Mouse (Mus musculus): ENCODE data around the gene Efcab14. TPM values are rescaled to one million over a fixed set of nuclear protein-coding genes. Genes with fewer than 3 reads are reported as not detected.

Gene Efcab14
- total RNA-seq, 2 experiments from 2014 or later = 44.1 to 45.9 TPM

DNA sequence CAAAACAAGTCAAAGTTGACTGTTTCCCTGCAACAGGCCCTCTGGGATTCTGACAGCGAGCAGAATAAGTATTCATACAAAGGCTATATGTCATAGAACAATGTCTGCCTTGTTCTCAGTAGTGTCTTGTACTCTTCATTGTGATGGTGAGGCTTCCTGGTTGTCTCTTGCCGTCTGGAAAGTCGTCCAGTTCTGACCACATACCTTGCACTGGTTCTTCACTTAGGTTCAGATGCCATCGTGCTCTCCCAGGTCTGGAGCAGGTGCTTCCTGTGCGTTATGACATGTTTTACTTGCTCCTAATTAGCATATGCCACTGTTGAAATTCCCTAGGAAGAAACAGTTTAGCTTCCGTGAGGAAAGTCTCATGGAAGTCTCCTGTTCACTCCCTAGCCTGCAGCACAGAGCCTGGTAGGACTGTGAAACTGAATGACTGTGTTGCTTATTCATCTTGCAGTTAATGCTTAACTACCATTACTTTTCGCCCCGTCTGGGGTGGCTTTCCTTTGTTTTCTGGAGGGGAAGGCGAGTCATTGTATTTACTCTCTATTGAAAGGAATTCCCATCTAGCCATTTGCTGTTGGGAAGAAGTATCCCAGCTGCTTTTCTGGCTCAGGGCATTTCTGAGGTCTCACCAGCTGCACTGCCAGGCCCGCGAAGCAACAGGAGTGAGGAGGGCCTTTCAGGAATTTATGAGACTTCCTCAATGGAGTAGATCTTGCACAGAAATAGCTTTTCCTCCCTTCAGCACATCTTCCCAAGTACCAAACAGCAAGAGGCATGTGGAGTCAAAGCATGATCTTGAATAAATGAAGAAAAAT is 30.3 kb downstream of the Efcab14 start:
- no peak for DNase-seq (ENCODE audit: low spot score in 2 of 2)
- intact Hi-C loops (cut with DNase I) = no loop called here

- no peak for DNase-seq (ENCODE audit: low spot score in 2 of 2)
- intact Hi-C loops (cut with DNase I) = no loop called here
Observed at GRCm38 (mm10) chr4:115775056-115775455, 37.5 kb downstream of the Efcab14 start.

GRCm38 (mm10) chr4:115777627-115778026 is 40.1 kb downstream of the Efcab14 start:
- intact Hi-C loops (cut with DNase I) = no loop called here
- DNase-seq (ENCODE audit: low spot score in 2 of 2) = no peak

- intact Hi-C loops (cut with DNase I) = no loop called here
Observed at GRCm38 (mm10) chr4:115780269-115780668, 42.7 kb downstream of the Efcab14 start.

DNA sequence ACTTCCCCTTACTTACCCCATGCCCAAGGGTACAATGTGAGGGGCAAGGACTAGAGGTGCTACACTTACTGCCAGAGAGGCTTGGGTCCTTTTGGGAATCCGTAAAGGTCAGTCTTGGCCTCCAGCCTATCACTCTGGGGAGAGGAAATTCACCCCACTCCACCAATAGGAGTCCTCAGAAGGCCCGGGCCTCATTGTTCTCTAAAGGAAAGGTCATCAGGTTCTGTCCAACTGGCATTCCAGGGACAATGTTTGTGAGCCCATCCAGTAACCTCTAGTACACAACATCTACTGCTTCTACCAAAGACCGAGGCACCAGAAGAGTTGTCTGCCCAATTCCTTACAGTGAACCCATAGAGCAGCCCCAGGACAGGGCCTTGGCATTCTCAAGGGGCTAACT is 43.4 kb downstream of the Efcab14 start, which contains the start of gene Tex38:
Tex38 (minus strand) TSS at position 101 of the 400 bp plus-strand sequence.
- DNase-seq (ENCODE audit: low spot score in 2 of 2) = no peak
- intact Hi-C loops (cut with DNase I) = no loop called here

More at GRCm38 (mm10) chr4:115780269-115780668, 42.7 kb downstream of the Efcab14 start:
- DNase-seq (ENCODE audit: low spot score in 2 of 2) = peak; percentile 14 to 52

- no peak for DNase-seq (ENCODE audit: low spot score in 2 of 2)
- intact Hi-C loops (cut with DNase I) = no loop called here
Observed at GRCm38 (mm10) chr4:115782026-115782805, 44.7 kb downstream of the Efcab14 start.

DNA sequence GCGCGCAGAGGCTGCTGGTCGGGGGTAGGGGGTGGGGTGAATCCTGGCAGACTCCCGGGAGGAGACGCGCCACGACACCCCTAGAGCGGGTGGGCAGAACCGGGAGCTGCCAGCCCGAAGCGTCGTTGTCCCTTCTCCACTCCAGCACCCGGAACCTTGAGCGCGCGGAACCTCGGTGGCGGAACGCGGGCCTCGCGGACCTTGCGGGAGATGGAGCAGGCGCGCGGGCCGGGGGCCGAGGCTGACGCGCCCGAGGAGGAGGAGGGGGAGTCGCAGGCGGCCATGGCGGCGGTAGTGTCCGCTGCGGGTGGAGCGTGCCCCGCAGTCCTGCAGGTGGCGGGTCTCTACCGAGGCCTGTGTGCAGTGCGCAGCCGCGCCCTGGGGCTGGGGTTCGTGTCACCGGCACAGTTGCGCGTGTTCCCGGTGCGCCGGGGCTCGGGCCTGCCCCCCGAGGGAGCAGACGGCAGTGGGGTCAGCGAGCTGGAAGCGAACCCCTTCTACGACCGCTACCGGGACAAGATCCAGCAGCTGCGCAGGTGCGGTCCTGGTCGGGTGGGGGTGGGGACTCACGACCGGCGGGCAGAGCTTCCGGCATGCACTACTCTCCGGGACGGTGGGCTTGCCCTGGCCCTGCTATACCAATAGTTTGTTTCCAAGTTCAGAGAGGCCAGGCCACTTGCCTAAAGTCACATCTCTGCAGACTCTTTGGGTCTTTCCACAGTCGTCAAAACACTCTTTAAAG is 47.4 kb downstream of the Efcab14 start, which contains the start of gene Atpaf1:
Atpaf1 (plus strand) TSS at position 44 of the 742 bp plus-strand sequence.
- intact Hi-C loops (cut with DNase I) = no loop called here

DNA sequence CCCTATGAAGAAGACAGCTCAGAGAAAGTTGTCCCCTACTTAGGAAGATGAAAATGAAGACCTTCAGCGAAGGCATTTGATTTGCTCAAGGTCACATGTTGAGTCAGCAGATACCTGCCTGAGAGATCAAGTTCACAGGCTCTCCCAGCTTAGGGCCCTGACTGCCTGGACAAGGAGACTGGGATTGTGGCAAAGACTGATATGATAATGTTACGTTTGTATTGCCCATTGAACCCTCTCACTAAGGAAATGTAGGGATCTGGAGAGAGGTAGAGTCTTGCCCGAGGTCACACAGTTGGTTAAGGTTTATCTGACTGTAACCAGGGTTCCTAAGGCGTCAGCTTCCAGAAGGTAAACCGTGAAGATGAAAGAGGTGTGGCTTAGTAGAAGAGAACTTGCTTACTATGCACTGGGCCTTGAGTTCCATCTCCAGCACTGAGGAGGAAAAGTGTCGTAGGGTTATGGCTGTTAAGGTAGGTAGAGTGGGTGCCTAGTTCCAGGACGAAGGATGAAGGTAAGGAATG is 48.0 kb downstream of the Efcab14 start:
- intact Hi-C loops (cut with DNase I) = no loop called here
- no peak for DNase-seq (ENCODE audit: low spot score in 2 of 2)

More for the DNA sequence above, 47.4 kb downstream of the Efcab14 start, which contains the start of gene Atpaf1:
- DNase-seq (ENCODE audit: low spot score in 2 of 2) = peak; percentile 69 to 83

- intact Hi-C loops (cut with DNase I) = no loop called here
- DNase-seq (ENCODE audit: low spot score in 2 of 2) = peak; percentile 18 to 28
Observed at GRCm38 (mm10) chr4:115790864-115791263, 53.3 kb downstream of the Efcab14 start.

DNA sequence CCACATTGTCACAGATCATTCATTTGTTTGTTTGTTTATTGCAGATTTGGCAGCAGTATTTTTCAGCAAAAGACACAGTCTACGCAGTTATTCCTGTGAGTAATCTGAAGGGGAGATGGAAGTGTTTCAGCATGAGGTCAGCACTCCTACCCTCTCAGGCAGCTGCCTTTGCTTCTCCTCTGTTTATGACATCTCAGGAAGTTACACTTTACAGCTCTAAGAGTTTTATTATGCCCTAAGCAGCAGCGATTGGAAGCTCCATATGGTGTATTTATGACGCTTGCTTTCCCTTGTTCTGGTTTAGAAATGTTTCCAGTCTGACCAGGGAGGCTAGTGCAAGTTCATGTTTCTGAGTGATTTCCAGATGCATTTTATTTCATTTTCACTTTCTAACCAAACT is 57.8 kb downstream of the Efcab14 start:
- intact Hi-C loops (cut with DNase I) = no loop called here

DNA sequence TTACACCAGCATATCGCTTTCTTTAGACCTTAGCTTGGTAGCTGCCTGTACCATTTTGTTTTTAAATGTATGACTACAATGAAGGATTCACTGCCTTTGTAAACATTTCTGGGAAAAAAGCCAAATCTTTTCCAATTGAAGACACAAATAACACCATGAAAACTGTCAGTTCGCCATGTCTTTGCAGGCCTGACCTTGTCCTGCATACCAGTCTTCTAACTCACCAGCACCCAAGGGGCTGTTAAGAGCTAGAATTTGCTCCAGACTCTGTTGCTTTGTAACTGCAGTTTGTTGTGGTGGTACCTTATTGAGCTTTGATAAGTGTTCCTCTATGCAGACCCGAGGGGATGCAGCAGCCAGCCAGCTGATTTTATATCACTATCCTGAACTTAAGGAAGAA is 62.4 kb downstream of the Efcab14 start:
- DNase-seq (ENCODE audit: low spot score in 2 of 2) = no peak
- intact Hi-C loops (cut with DNase I) = no loop called here

More for the DNA sequence above, 57.8 kb downstream of the Efcab14 start:
- no peak for DNase-seq (ENCODE audit: low spot score in 2 of 2)

DNA sequence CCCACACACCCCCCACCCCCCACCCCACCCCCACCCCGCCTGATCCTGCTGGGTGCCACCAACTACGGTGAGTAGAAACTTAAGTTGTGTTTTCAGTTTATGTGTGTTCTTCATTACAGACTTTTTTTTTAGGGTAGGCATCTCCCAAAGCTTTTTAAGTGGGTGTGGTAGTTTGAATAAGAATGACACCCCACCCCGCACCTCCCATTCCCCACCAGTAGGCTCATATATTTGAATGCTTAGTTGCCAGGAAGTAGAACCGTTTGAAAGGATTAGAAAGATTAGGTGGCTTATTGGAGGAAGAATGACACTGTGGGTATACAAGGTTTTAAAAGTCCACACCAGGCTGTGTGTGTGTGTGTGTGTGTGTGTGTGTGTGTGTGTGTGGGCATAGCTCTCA is 74.8 kb downstream of the Efcab14 start:
- intact Hi-C loops (cut with DNase I) = no loop called here
- no peak for DNase-seq (ENCODE audit: low spot score in 2 of 2)

DNA sequence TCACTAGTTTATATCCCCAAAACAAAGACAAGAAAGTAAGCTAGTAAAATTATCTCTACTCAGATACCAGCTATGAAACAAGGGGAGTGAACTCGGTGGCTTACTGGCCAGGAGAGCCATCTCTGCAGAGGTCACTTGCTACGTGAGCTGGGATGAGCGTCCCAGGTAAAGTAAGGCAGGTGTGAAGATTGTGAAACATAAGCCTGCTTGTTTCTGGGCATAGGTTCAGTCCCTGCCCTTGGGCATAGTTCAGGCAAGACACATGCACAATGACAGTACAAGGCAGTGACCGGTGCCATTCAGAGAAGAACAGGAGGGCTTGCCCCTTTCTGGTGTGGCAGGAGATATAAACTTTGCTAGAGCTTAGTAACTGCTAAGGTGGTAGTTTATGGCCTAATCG is 78.1 kb downstream of the Efcab14 start:
- no peak for DNase-seq (ENCODE audit: low spot score in 2 of 2)
- intact Hi-C loops (cut with DNase I) = no loop called here

DNA sequence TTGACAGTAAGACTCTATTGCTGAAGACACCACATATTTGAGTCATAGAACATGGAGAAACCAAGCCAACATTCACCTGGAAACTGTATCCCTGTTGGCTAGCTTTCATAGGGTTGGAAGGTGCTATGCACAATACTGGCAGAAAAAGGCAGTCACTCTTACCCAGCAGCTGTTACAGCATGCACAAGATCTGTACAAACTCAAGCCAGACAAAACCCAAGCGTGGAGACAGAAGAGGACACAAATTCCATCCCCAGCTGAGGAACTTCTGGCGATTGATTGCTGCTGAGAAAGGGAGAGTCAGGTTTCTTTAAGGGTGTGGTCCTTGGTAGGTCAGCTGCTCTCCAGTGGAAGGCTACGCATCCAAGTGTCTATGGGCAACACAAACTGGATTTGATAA is 82.7 kb downstream of the Efcab14 start:
- intact Hi-C loops (cut with DNase I) = no loop called here
- DNase-seq (ENCODE audit: low spot score in 2 of 2) = no peak

DNA sequence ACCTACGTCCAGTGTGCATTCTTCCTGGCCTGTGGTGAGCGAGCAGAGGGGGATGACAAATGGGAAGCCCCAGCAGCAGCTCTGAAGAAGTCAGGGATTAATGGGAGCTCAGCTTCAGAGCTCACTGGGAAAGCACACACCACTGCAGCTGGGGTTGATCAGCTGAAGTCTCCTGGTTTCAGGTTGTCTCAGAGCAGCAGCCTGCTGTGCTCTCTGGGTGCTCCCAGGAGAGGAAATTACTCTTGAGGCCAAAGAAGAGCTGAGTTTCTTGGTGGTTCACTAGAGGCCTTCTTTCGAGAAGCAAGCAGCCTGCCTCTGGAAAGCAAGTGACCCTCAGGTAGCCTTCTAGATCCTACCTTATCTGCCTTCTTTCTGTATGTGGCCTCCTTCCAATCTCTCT is 83.4 kb downstream of the Efcab14 start:
- DNase-seq (ENCODE audit: low spot score in 2 of 2) = no peak
- intact Hi-C loops (cut with DNase I) = no loop called here

DNA sequence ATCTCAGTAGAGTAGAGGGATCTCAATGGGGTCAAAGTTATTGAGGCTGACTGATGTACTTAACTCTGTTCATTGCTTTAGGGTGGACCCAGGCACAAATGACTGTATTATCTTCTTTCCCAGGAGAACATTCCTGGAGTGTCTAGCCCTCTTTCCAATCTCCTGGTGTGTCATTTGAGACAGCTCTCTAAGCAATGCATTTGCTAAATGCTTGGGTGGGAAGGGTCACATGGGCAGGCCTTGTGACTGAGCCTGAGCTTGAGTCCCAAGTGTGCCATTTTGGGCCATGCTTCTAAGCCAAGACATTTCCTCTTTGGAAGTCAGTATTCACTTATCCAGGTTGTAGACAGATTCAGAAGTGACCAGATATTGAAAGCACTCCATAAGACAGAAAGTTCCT is 83.9 kb downstream of the Efcab14 start:
- no peak for DNase-seq (ENCODE audit: low spot score in 2 of 2)

DNA sequence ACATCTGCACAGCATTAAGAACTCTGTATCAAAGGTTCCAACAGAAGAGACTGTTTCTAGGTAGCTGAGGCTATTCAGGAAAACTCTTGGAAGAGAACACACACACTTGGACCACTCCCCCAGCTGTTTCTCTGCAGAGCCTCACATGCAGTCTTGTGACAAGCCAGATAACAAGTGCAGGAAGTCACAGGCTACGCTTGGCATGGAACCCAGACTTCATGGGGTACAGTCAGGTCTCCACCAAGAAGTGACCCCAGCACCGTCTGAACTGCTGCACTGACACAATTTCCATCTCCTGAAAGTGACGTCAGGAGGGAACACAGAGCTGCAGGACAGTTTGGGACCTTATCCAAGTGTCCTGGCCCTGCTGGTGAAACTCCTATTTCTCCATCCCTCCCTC is 84.4 kb downstream of the Efcab14 start:
- DNase-seq (ENCODE audit: low spot score in 2 of 2) = no peak
- intact Hi-C loops (cut with DNase I) = no loop called here

More for the DNA sequence above, 83.9 kb downstream of the Efcab14 start:
- intact Hi-C loops (cut with DNase I) = no loop called here

DNA sequence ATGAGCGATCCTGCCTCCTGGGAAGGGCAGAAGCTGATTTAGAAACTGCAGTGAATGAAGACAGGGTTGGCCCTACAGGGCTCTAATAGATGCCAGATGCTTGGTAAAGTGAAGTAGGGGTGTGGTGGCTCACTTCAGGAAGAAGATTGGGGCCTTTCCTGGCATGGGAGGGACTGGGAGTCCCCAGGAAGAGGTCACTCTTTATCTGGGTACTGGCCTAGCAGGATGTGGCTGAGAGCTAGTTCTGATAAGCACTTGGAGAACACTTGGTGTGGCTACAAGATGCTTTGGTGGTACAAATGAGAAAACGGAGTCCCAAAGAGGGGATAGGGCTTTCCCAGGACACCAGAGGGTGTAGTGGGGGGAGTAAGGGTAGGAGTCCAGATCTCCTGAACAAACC is 86.6 kb downstream of the Efcab14 start:
- intact Hi-C loops (cut with DNase I) = no loop called here
- no peak for DNase-seq (ENCODE audit: low spot score in 2 of 2)

DNA sequence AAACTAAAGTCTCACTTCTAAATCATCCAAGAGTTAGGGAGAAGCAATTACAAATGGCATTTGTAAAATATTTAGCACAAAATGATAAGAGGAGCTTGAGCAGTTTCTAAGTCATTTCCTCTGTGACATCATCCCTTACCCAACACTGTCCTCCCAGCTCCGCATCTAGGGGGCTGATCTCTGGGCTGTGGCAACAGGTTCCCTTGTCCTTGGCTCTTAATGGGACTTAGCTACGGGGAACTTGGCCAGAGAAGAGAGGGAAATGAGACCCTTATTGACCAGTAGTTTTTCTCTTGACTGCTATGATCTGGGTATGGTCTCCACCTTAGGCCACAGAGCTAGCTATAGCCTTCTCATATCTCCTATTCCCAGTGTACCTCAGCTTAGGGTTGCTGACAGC is 87.7 kb downstream of the Efcab14 start:
- intact Hi-C loops (cut with DNase I) = no loop called here
- DNase-seq (ENCODE audit: low spot score in 2 of 2) = no peak
